Mouse (Mus musculus) small intestine, adult 2 months (tissue): ENCODE measurements around the gene Hecw2.

Experiments used
- CTCF ChIP-seq: fragments of 200-500 bp; IDR thresholded peaks from 2 replicates; pipeline ENCODE4 v1.5.1; 2012; ENCODE audit warnings: low read depth, mild to moderate bottlenecking, control low read depth, inconsistent platforms, low read length, moderate library complexity, mixed read lengths; ENCODE audit not compliant: insufficient replicate concordance, insufficient read length; ENCODE audit errors: extremely low read depth
- POLR2A ChIP-seq: fragments of 200-500 bp; IDR thresholded peaks from 2 replicates; pipeline ENCODE4 v1.6.1; 2012; ENCODE audit warnings: low read depth, mild to moderate bottlenecking, control low read depth, inconsistent platforms, low read length, moderate library complexity

DNA sequence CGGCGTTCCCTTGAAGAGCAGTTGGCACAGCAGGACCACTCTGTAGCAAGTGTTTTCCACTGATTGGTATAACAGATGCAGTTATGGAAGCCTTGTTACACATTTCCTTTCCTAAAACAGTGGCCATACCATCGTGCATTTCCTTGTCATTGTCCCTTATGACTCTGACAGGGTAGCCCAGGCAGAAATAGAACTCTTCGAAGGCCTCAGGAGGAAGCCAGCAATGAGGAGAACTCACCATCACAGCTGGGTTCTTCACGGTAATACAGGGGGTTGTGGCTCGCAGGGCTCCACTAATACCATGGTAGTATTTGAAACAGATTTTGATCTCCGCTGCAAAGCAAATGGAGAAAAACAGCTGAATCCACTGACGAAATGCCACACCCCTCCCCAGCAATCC, 252.5 kb downstream of the Hecw2 start:
- TF ChIP-seq CTCF (no peak), POLR2A (no peak)
